Mouse (Mus musculus) C2C12 (cell line): Measurements from ENCODE around the gene Rab7.

Experiments used
- CTCF ChIP-seq: IDR thresholded peaks from one replicate; pipeline ENCODE4 v1.5.1; 2011; ENCODE audit not compliant: control insufficient read depth, insufficient read depth, insufficient read length
- FOSL1 ChIP-seq: IDR thresholded peaks from one replicate; pipeline ENCODE4 v1.8.0; 2011; ENCODE audit warnings: mild to moderate bottlenecking, low read length; ENCODE audit not compliant: poor library complexity, insufficient read depth, severe bottlenecking
- MAX ChIP-seq: IDR thresholded peaks from one replicate; pipeline ENCODE4 v1.6.1; 2011; ENCODE audit warnings: mild to moderate bottlenecking, control low read depth

- no peak for TF ChIP-seq CTCF
- no peak for TF ChIP-seq FOSL1
- TF ChIP-seq MAX: no peak
These were observed 41.6 kb downstream of the Rab7 start for GRCm38 (mm10) chr6:88003439-88003838.
